Mouse (Mus musculus) brain, embryonic 14.5 days (tissue): ENCODE results near the gene Ankrd53.

ENCODE experiments used
- CTCF ChIP-seq: fragments of 200-500 bp; IDR thresholded peaks from 2 replicates; pipeline ENCODE4 v1.5.1; 2012; ENCODE audit warnings: inconsistent platforms, mild to moderate bottlenecking, moderate library complexity, borderline replicate concordance; ENCODE audit not compliant: insufficient read depth, insufficient read length; ENCODE audit errors: extremely low read depth
- POLR2A ChIP-seq: fragments of 200-500 bp; IDR thresholded peaks from 2 replicates; pipeline ENCODE4 v1.6.1; 2012; ENCODE audit warnings: mild to moderate bottlenecking, inconsistent platforms, borderline replicate concordance; ENCODE audit not compliant: poor library complexity, insufficient read depth, insufficient read length, severe bottlenecking; ENCODE audit errors: extremely low read depth

- TF ChIP-seq CTCF: no peak
- no peak for TF ChIP-seq POLR2A
These were observed 6.0 kb downstream of the Ankrd53 start for GRCm38 (mm10) chr6:83768485-83768884.
